Mouse (Mus musculus): Measurements from ENCODE around the gene Cdc7. TPM values are rescaled to one million over a fixed set of nuclear protein-coding genes. Genes with fewer than 3 reads are reported as not detected.

The Cdc7 gene
- total RNA-seq (2014; rRNA removed) (25.0 and 27.8 TPM in 2 replicates), polyA plus RNA-seq (2015; fragmentation: Nextera tagmentation; extraction: Ambion mirVana) (24.7 and 27.3 TPM in 2 replicates)

GRCm38 (mm10) chr5:106963584-106964512, at the start of gene Cdc7:
Gene Cdc7, plus strand, starts transcription at chr5:106964322.
- H3K4me3 ChIP-seq (ENCODE audit: low read depth, low read length) = peak within 1 kb of the TSS; percentile 80
- no peak for TF ChIP-seq CTCF (IDR thresholded peaks at IDR 0.05)
- no peaks in the 10 kb centered on the region for H3K36me3 ChIP-seq (ENCODE audit: insufficient read depth, low read length)
- peak within 1 kb of the TSS; percentile 52; the same call in 1 of the 2 replicates for H3K27ac ChIP-seq (ENCODE audit: low read depth, low read length)
- no peaks in the 10 kb centered on the region for H3K4me1 ChIP-seq (ENCODE audit: insufficient read depth, low read length)
- H3K9me3 ChIP-seq (ENCODE audit: low read length) = no peaks in the 10 kb centered on the region
- H3K9ac ChIP-seq (replicated peaks; ENCODE audit: low read length, poor library complexity, severe bottlenecking) = peak within 1 kb of the TSS; percentile 65
- WGBS = 4% methylated on average over 50 of the region's 54 CpGs
- ATAC-seq (ENCODE audit: low FRiP score) (peak; percentile 90), DNase-seq (ENCODE audit: low spot score) (peak; percentile 93)
- H3K4me2 ChIP-seq (ENCODE audit: low read depth, low read length, poor library complexity, severe bottlenecking) = peak within 1 kb of the TSS; percentile 61
- H3K27me3 ChIP-seq (ENCODE audit: insufficient read depth, low read length) = no peaks in the 10 kb centered on the region

- no peak overlapping the region for H3K4me2 ChIP-seq (ENCODE audit: low read depth, low read length, poor library complexity, severe bottlenecking)
- ATAC-seq (ENCODE audit: low FRiP score) = no peak
- no peaks in the 10 kb centered on the region for H3K36me3 ChIP-seq (ENCODE audit: insufficient read depth, low read length)
- H3K4me1 ChIP-seq (ENCODE audit: insufficient read depth, low read length) = no peaks in the 10 kb centered on the region
- no peak overlapping the region for H3K27ac ChIP-seq (ENCODE audit: low read depth, low read length)
- no peaks in the 10 kb centered on the region for H3K27me3 ChIP-seq (ENCODE audit: insufficient read depth, low read length)
- no peaks in the 10 kb centered on the region for H3K9me3 ChIP-seq (ENCODE audit: low read length)
- no peak overlapping the region for H3K9ac ChIP-seq (replicated peaks; ENCODE audit: low read length, poor library complexity, severe bottlenecking)
- no peak for DNase-seq (ENCODE audit: low spot score)
- TF ChIP-seq CTCF (IDR thresholded peaks at IDR 0.05) = no peak
- no peak overlapping the region for H3K4me3 ChIP-seq (ENCODE audit: low read depth, low read length)
These were observed 44.8 kb upstream of the Cdc7 start for GRCm38 (mm10) chr5:106919315-106919714.

GRCm38 (mm10) chr5:106925488-106926368, 38.4 kb upstream of the Cdc7 start, which contains the start of gene Hfm1:
Gene Hfm1, minus strand, starts transcription at chr5:106926321.
- Histone ChIP-seq H3K27ac (ENCODE audit: low read depth, low read length) (peak within 1 kb of the TSS; percentile 89), H3K27me3 (ENCODE audit: insufficient read depth, low read length) (no peaks in the 10 kb centered on the region), H3K4me1 (ENCODE audit: insufficient read depth, low read length) (no peaks in the 10 kb centered on the region), H3K4me3 (ENCODE audit: low read depth, low read length) (peak within 1 kb of the TSS; percentile 52), H3K9ac (replicated peaks; ENCODE audit: low read length, poor library complexity, severe bottlenecking) (peak within 1 kb of the TSS; percentile 86), H3K4me2 (ENCODE audit: low read depth, low read length, poor library complexity, severe bottlenecking) (peak within 1 kb of the TSS; percentile 73), H3K36me3 (ENCODE audit: insufficient read depth, low read length) (no peaks in the 10 kb centered on the region), H3K9me3 (ENCODE audit: low read length) (no peaks in the 10 kb centered on the region)
- peak; percentile 93 for ATAC-seq (ENCODE audit: low FRiP score)
- peak; percentile 81 for DNase-seq (ENCODE audit: low spot score)
- 2% methylated on average over 31 of the region's 76 CpGs for whole genome bisulfite sequencing
- TF ChIP-seq CTCF (IDR thresholded peaks at IDR 0.05) = no peak

GRCm38 (mm10) chr5:106926369-106926686, 37.8 kb upstream of the Cdc7 start:
- peak overlapping the region; percentile 73 for H3K4me2 ChIP-seq (ENCODE audit: low read depth, low read length, poor library complexity, severe bottlenecking)
- H3K4me1 ChIP-seq (ENCODE audit: insufficient read depth, low read length) = no peaks in the 10 kb centered on the region
- H3K27me3 ChIP-seq (ENCODE audit: insufficient read depth, low read length) = no peaks in the 10 kb centered on the region
- peak overlapping the region; percentile 86 for H3K9ac ChIP-seq (replicated peaks; ENCODE audit: low read length, poor library complexity, severe bottlenecking)
- peak overlapping the region; percentile 52 for H3K4me3 ChIP-seq (ENCODE audit: low read depth, low read length)
- WGBS = 19% methylated on average over 4 of the region's 4 CpGs
- no peaks in the 10 kb centered on the region for H3K9me3 ChIP-seq (ENCODE audit: low read length)
- ATAC-seq (ENCODE audit: low FRiP score) (peak; percentile 72; the same call in 1 of the 2 replicates), DNase-seq (ENCODE audit: low spot score) (no peak)
- peak overlapping the region; percentile 89 for H3K27ac ChIP-seq (ENCODE audit: low read depth, low read length)
- no peaks in the 10 kb centered on the region for H3K36me3 ChIP-seq (ENCODE audit: insufficient read depth, low read length)
- no peak for TF ChIP-seq CTCF (IDR thresholded peaks at IDR 0.05)

GRCm38 (mm10) chr5:106927996-106928395, 36.1 kb upstream of the Cdc7 start:
- H3K27ac ChIP-seq (ENCODE audit: low read depth, low read length) = no peak overlapping the region
- TF ChIP-seq CTCF (IDR thresholded peaks at IDR 0.05) = no peak

More at GRCm38 (mm10) chr5:106927996-106928395, 36.1 kb upstream of the Cdc7 start:
- Histone ChIP-seq H3K27me3 (ENCODE audit: insufficient read depth, low read length) (no peaks in the 10 kb centered on the region), H3K4me3 (ENCODE audit: low read depth, low read length) (no peak overlapping the region), H3K4me2 (ENCODE audit: low read depth, low read length, poor library complexity, severe bottlenecking) (no peak overlapping the region), H3K36me3 (ENCODE audit: insufficient read depth, low read length) (no peaks in the 10 kb centered on the region), H3K4me1 (ENCODE audit: insufficient read depth, low read length) (no peaks in the 10 kb centered on the region), H3K9me3 (ENCODE audit: low read length) (no peaks in the 10 kb centered on the region), H3K9ac (replicated peaks; ENCODE audit: low read length, poor library complexity, severe bottlenecking) (no peak overlapping the region)
- DNase-seq (ENCODE audit: low spot score) (no peak), ATAC-seq (ENCODE audit: low FRiP score) (no peak)
- 77% methylated on average over 4 of the region's 4 CpGs for whole genome bisulfite sequencing
